Mouse (Mus musculus) gastrocnemius, postnatal 10 days (tissue): ENCODE measurements at regions not wholly inside any gene's neighbourhood (a gene's known extent, or its start where the extent isn't known, plus 50 kb on each side); places are given as distances from the start of the nearest gene placed in this dataset.
"Not testable (repeated sequence)": the region's sequence is repeated elsewhere in the genome, so short reads cannot be mapped to it uniquely, and the experiment has no call there.

Experiments
- DNase-seq: peaks from one replicate; pipeline ENCODE4 v3.0.0; 2021; ENCODE audit warnings: mixed read lengths

DNA sequence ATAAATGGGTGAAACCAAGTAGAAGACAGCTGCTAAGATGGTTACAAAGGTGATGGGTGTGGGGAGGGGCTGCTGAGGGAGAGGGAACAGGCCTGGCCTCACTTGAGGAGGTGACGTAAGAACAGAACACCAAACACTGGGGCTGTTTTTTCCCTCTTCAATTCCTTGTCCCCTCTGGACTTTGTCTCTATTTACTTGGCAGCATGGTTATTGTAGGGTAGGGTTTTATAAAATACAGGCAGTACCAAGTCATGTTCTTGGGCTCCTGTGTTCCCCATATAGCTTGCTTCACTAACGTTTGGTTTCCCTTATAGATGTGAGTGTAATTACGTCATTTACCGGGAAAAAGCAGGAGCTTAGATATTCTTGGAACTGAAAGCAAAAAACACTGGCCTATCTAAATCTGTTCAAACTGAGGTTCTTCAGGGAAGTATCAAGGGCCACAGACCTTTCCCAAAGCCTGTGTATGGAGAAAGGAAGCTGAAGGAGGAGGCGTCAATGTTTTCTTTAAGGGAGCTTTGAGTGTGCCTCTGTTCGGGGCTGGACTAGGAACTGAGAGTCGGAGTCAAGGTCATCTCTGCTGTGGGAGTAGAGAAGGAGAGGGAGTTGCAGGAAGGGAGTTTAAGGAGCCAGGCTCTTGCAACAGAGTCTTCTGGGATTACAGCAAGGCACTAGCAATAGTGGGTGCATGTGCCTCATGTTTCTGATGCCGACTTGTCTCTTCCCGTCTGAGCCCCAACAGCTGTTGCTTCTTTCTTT lies 85.1 kb upstream of the Atp1b1 start:
- DNase-seq = no peak

DNA sequence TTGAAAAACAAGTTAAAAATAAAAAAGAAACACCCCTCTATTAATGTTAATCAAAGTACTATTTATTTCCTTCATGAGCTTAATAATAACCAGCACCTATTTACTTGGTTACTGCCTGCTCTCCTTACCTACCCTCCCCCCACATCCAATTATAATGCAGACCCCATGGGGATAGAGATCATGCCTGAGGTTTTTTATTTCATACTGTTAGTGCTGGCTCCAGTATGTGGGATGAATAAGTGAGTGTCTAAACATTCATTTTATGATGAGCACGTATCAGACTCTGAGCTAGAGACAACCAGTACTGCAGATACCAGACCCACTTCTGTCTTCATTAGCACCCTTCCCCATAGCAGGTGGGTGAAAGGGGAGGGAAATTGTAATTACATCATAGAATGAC lies 83.6 kb upstream of the Atp1b1 start:
- no peak for DNase-seq

DNA sequence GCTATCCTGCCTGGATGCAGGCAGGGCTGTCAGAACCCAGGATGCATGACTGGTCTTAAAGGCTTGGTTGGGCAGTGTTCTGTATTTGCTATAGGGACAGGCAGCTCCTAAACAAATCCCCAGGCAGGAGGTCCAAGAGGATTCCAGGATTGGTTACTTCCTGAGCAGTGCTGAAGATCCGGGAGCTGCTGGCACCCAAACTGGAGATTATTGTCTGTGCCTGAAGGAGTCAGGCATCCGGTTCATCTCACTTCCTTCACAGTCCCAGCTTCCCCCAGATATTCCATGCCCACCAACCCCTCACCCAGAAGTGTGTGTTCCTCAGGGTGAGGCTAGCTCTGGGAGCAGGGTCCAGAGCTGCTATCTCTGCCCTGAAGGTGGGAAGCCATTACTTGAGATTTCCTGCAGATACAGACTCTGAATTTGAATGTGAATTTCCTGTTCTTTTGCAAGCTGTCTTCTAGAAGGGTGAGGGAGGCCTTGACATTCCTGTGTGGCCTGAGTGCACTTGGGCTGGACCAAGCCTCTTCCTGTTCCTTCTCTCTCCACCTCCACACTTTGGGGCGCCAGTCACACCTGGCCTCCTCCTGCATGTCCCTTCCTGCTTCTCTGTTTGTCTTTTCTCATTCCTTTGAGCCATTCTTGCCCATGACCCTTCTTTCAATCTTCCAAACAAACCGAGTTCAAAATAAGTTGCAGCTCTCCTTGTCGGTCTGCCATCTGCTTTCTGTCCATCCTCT lies 80.3 kb upstream of the Atp1b1 start:
- no peak for DNase-seq

DNA sequence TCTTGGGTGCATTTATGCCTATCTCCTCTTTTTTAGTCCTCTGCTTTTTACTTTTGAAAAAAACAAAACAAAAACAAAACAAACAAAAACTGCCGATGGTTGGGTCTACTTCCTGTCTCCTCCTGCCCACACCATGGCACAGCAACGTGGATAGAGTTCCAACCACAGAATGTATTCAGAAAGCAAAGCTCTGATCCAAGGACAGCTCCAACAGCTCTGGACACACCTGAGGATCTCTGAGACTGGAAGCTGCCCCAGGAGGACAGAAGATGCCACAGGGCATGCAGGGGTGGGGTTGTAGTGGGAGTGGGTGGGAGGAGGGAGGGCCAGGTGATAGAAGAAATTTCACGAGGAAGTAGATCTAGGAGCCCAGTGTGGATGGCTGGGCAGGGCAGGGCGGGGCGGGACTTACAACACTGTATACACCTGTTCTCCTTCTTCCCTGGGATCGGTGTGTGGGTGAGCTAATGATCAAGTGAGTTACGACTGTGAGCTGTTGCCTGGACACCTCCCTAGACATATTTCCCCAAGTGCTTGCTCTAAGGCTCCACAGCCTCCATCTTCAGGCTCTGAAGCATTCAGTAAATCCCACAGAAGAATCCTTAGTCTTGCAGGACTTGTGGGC lies 79.3 kb upstream of the Atp1b1 start:
- no peak for DNase-seq

DNA sequence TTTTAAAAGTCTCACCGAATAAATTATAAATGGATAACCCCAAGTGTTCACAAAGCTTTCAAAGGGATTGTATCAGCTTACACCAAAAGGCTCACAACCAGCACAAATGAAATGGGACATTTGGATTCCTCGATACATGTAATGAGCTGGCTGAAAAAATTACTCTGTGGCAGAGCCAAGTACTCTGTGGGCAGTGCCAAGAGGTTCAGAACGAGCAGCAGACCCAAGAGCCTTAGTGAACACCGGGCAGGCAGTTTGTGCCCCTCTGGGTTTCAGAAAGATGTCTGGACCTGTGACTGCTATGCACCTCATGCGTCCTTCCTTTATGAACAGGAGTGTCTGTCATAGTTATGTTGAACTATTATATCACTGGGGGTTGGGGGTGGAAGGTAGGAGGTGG lies 74.0 kb upstream of the Atp1b1 start:
- DNase-seq = no peak

DNA sequence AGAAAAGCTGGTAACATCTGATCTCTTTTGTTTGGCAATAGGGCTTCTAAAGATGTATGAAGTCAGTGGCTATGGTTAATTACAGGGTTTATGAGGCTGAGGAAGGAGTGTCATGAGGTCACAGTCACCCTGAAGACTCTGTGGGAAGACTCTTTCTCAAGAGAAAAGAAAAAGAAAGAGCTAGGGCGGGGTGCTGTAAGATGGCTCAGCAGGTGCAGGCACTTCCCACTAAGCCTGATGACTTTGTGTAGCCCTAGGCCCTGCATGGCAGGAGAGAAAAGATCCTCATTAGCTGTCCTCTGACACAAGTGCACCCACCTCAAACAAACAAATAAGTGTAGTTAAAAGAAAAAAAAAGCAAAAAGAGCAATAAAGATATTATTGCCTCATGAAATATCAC lies 73.6 kb upstream of the Atp1b1 start:
- no peak for DNase-seq

DNA sequence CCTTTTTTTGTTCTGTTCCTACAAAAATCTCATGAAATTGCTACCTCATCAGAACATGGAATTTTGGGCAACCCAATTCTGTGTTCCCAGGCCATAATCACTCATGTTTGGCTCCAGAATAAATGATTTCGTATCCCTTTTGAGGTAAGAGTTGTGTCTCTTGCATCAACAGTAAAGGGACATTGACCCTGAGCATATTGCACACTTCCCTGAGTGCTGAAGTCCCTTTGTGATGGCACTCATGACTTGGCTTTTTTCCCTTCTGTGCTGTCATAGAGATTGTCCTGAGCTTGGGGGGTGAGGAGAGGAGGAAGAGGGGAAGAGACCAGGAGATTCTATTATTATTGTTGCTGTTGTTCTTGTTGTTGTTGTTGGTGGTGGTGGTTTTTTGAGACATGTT lies 68.6 kb upstream of the Atp1b1 start:
- DNase-seq = no peak

DNA sequence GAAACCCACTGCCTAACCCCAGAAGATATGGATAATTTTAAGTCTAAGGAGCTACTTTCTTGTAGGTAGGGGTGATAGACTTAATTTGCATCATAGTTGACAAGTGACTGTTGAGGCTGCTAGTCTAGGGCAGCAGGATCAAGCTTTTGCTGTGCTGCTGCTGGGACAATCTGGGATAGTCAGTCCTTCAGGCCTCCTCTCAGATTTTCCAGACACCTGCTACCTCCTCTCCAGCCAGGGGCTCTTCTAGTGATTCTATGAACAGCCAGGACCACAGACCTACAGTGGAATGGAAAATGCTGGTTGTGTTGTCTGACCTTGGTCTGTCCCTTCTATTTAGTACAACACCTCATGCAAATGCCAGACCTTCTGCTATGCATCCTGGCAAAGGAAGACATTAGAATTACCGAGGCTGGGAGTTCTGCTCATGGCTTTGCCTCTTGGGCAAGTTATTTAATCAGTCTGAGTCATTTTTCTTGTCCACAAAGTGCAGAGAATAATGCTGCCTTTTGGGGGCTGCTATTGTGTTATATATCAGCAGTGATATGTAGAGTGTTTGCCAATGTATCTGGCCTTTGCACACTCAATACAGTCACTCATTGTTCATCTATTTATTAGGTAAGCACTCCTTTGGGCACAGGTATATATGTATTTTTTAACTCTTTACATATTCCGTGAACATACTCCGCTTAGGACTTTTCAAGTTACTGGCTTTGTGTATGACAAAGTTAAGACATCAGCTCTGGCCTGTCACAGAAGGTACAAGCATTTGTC lies 64.4 kb upstream of the Atp1b1 start:
- no peak for DNase-seq

DNA sequence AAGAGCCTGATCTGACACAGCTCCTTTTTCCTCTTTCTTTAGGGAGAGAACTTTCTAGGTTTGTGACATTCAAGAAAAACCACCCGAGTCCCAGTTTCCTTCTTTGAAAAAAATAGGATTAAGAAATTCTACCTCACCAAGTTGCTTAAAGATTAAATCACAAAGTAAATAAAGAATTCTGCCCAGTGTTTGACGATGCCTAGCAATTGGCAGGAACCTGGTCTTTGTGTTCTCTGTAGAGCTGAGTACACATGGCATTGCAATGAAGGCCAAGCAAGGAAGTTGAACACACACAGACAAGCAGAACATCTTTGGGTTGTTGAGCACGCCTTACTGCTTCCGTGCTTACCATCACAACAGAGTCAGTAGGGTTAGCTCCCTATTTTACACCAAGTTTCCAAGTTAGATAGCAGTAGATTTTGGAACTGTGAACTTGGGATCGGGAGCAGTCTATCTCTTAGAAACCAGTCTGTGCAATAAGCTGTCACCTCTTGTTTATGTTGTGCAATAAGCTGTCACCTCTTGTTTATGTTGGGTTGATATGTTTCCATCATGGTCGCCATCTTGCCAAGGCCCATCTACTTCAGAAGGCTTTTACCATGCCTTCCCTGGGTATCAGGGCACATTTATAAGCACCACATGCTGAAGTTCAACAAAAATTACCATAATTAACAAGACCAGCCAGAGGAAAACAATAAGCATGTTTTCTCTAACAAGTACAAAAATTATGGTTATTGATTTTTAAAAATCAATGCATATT lies 63.4 kb upstream of the Atp1b1 start:
- DNase-seq = no peak

DNA sequence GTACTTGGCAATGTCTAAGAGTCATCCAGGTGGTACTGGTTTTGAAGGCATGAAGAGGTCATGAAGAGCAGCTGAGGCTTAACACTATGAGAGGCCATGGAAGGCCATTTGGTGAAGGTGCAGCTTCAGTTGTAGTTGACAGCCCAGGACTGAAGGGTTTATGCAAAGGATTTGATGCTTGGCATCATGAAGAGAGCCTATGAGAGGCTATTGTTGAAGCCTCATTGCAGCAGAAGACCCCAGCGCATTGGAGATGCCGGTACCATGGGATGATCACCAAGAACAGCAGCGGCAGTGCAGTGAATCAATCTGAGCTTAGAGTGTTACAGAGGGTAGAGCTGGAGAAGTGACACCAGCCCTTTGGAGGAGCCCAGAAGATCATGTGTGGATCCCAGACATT lies 60.7 kb upstream of the Atp1b1 start:
- no peak for DNase-seq

DNA sequence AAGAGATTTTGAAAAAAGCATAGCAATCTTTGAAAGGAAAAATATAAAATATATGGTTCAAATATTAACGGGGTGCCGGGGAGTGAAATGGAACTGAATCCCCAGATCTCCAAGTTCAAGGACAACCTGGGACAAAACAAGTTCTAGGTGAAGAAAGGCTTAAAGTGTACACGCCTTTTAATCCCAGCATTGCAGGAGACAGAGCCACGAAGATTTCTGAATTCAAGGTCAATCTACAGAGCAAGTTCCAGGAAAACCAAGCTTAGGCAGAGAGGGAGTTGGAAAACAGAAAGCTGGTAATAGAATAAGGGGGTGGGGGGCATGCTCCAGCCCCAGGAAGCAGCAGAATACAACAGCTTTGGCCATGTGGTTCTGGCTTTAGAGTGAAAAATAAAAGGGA lies 60.2 kb upstream of the Atp1b1 start:
- no peak for DNase-seq

DNA sequence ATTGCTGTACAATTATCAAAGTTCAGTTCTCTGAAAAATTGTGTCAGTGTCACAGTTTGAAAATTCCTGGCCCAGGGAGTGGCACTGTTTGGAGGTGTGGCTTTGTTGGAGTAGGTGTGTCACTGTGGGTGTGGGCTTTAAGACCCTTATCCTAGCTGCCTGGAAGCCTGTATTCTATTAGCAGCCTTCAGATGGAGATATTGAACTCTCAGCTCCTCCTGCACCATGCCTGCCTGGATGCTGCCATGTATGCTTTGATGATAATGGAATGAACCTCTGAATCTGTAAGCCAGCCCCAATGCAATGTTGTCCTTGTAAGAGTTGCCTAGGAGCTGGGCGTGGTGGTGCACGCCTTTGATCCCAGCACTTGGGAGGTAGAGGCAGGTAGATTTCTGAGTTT lies 59.2 kb upstream of the Atp1b1 start:
- not testable (repeated sequence) for DNase-seq

DNA sequence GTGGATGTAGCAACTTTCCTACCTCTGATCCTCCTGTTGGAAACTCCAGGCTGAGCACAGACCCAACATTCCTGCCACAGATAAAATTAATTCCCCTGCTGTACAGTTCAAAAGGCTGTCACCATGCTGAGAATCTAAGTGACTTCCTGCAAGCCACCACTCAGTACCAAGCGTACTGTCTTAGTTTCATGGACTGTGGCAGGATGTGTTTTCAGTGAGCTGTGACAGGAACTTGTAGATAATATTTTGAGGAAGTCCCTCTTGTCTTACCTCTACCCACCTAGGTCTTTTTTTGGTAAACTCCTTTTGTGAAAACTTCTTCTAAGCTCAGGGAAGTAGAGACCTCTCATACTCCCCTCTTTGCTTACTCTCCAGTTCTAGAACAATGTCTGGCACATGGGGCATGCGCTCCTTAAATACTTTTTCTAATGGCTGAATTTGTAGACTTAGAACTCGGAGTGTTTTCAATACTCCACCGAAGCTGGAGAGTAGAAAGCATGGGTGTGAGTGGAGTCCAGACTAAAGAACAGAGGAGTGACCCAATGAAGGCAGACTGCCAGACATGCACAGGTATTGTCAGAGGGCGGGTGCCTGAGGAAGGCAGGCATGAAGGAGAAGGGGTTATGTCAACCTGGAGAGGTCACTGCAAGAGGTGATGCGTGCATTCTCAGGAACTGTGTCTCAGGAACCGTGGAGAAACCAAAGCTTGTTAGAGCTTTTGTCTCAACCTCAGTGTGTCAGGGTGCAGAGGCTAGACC lies 53.7 kb upstream of the Atp1b1 start:
- DNase-seq = no peak

DNA sequence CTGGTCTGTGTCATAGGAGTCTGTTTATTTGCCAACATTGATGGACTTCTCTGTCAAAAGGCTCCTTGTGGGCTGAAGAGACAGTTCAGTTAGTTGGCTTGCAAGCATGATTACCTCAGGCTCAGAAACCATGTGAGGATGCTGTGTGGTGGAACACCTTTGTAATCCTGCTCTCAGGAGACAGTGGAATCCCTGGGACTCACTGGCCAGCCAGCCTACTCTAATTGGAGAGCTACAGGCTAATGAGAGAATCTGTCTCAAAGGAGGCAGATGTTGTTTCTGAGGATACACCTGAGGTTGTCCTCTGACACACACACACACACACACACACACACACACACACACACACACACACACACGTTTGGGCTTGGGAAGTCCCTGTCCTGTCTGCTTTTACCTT lies 51.1 kb upstream of the Atp1b1 start:
- no peak for DNase-seq

DNA sequence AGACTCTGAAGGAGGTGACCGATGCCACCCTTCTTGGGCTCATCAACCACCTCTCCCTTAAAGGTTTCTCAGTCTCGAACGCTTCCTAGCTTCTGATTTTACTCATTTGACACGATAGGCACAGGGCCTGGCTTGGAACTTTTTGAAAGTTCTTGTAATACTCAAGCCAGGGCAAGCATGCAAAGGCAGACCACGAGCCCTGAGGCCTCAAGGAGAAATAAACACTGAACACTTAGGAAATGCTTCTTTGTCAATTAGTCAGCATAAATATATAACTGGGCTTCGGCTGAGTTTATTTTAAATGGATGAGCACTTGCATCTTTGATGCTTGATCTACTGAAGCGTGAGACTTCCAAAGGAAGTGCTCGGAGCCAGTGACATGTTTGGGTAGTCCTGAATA lies 50.4 kb upstream of the Atp1b1 start:
- no peak for DNase-seq

DNA sequence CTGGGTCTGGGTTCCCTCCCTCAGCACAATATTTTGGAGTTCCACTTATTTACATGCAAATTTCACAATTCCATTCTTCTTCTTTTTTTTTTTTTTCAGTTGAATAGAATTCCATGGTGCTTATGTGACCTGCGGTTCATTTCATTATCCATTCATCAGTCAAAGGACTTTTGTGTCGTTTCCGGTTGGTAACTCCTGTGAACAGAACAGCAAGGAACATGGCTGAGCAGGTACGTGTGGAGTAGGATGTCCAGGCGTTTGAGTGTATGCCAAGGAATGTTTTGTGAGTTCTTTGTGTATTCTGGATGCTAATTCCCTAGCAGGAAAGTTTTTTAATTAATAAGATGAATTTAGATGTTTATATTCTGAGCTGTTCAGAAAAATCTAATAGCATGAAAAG lies 50.0 kb upstream of the Atp1b1 start:
- no peak for DNase-seq
